Mouse (Mus musculus) neural tube, embryonic 13.5 days (tissue): ENCODE measurements around the gene Slamf9. TPM values are rescaled to one million over a fixed set of nuclear protein-coding genes. Genes with fewer than 3 reads are reported as not detected.

Source experiments
- ATAC-seq: fragments of 200-750 bp; cut with Nextera tagmentation; 2 replicates; pipeline ENCODE4 v1.8.0; 2017; ENCODE audit warnings: low read depth, mild to moderate bottlenecking, moderate TSS enrichment, moderate library complexity
- H3K27ac ChIP-seq: fragments of 300-500 bp; sonication (generic); replicated peaks from 2 replicates; pipeline ENCODE4 v1.5.1; 2015; ENCODE audit warnings: moderate library complexity, mild to moderate bottlenecking, inconsistent platforms
- H3K27me3 ChIP-seq: fragments of 300-500 bp; sonication (generic); 2 replicates; pipeline ENCODE4 v1.6.1; 2015; ENCODE audit warnings: mild to moderate bottlenecking, inconsistent platforms
- H3K36me3 ChIP-seq: fragments of 300-500 bp; sonication (generic); 2 replicates; pipeline ENCODE4 v1.6.1; 2015; ENCODE audit warnings: mild to moderate bottlenecking, inconsistent platforms
- H3K4me1 ChIP-seq: fragments of 300-500 bp; sonication (generic); replicated peaks from 2 replicates; pipeline ENCODE4 v1.6.1; 2015; ENCODE audit warnings: inconsistent platforms
- H3K4me2 ChIP-seq: fragments of 300-500 bp; sonication (generic); 2 replicates; pipeline ENCODE4 v1.6.1; 2015; ENCODE audit warnings: inconsistent platforms, mild to moderate bottlenecking, moderate library complexity
- H3K4me3 ChIP-seq: fragments of 300-500 bp; sonication (generic); 2 replicates; pipeline ENCODE4 v1.5.1; 2015; ENCODE audit warnings: mild to moderate bottlenecking, inconsistent platforms
- H3K9ac ChIP-seq: fragments of 300-500 bp; sonication (generic); 2 replicates; pipeline ENCODE4 v1.6.1; 2015; ENCODE audit warnings: moderate library complexity, mild to moderate bottlenecking, inconsistent platforms
- H3K9me3 ChIP-seq: fragments of 300-500 bp; sonication (generic); 2 replicates; pipeline ENCODE4 v1.6.1; 2016; ENCODE audit warnings: inconsistent platforms
- WGBS: fragments of 180-500 bp; shearing (Covaris S2); methylation state at CpG from one replicate; pipeline ENCODE4 v1.1.7; 2015; 5-methylcytosine and 5-hydroxymethylcytosine counted together
- polyA plus RNA-seq: library from polyadenylated mRNA; unstranded; fragments of >200 nt; fragmentation: Nextera tagmentation; extraction: Ambion mirVana; gene quantifications from 2 replicates; pipeline ENCODE4 v1.2.1, GENCODE M21; 2015

Gene Slamf9
- polyA plus RNA-seq, 1 experiment from 2014 or later: not detected

DNA sequence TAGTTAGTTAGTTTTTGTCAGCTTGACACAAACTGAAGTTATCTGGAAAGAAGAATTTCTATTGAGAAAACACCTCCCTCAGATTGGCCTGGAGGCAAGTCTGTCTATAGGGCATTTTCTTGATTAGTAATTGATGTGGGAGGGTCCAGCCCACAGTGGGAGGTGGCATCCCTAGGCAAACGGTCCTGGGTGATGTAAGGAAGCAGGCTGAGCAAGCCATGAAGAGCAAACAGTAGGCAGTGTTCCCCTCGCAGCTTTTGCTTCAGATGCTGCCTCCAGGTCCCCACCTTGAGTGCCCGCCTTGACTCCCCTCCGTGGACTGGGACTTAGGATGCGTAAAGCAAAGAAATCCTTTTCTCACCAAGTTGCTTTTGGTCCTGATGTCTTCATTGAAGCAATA lies 34.1 kb downstream of the Slamf9 start:
- H3K9ac ChIP-seq: no peak overlapping the region
- 75% methylated on average over 5 of the region's 5 CpGs for WGBS
- H3K36me3 ChIP-seq: peaks cover 7% of the 10 kb centered on the region; the same call in 1 of the 2 replicates
- no peak overlapping the region for H3K4me3 ChIP-seq
- H3K4me1 ChIP-seq: peaks cover 26% of the 10 kb centered on the region
- no peak overlapping the region for H3K27ac ChIP-seq
- no peak for ATAC-seq
- no peaks in the 10 kb centered on the region for H3K27me3 ChIP-seq
- H3K9me3 ChIP-seq: no peaks in the 10 kb centered on the region
- no peak overlapping the region for H3K4me2 ChIP-seq

DNA sequence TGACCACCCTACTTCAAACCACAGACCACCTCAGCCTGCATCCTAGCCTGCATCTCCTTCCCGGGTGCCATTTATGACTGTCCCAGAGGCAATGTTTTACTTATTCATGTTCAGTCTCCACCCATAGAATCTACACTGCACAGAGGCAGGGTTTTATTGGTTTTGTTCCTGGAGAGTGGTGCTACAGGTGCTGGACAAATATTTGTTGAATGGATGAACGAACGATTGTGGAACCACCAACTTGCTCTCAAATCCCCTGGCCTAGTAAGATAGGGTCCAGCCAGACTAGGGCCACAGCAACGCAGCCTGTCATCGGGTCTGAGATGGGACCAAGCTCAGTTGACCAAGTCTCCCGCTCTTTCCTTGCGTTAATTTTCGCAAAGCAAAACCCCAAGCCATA lies 34.8 kb downstream of the Slamf9 start:
- peaks cover 7% of the 10 kb centered on the region; the same call in 1 of the 2 replicates for H3K36me3 ChIP-seq
- H3K9ac ChIP-seq: no peak overlapping the region
- H3K4me1 ChIP-seq: peaks cover 18% of the 10 kb centered on the region
- no peak overlapping the region for H3K27ac ChIP-seq
- WGBS: 50% methylated on average over 8 of the region's 8 CpGs
- no peak overlapping the region for H3K4me3 ChIP-seq
- no peak for ATAC-seq
- no peak overlapping the region for H3K4me2 ChIP-seq
- no peaks in the 10 kb centered on the region for H3K27me3 ChIP-seq
- H3K9me3 ChIP-seq: no peaks in the 10 kb centered on the region

DNA sequence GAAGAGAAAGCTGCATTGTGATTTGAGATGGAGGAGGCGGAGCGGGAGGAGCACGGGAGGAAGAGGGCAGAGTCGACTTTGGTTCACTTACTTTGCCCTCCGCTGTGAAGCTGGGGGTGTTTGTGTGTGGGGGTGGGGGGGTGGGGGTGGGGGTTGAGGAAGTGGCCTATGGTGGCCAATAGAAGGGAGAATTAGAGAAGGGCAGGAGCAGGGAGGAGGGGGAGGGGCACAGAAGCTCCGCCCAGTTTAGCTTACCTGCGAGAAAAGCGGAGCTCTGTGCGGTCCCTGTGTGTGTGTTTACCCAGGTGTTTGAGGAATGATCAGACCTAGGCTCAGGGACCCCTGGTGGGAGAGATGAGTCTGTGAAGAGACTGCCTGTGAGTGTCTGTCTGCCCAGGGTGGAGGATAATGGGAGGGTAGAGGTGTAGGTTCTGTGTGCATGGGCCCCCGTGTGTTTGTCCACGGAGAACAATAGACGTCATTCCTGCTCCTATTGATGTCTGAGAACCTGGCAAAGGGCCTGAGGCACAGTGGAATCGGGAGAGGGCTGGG lies 35.3 kb downstream of the Slamf9 start:
- Histone ChIP-seq H3K27me3 (no peaks in the 10 kb centered on the region), H3K4me3 (no peak overlapping the region), H3K9ac (no peak overlapping the region), H3K27ac (no peak overlapping the region), H3K9me3 (no peaks in the 10 kb centered on the region), H3K4me1 (peaks cover 16% of the 10 kb centered on the region; the same call in 1 of the 2 replicates), H3K36me3 (peaks cover 5% of the 10 kb centered on the region; the same call in 1 of the 2 replicates), H3K4me2 (no peak overlapping the region)
- ATAC-seq: no peak
- 26% methylated on average over 13 of the region's 13 CpGs for WGBS

DNA sequence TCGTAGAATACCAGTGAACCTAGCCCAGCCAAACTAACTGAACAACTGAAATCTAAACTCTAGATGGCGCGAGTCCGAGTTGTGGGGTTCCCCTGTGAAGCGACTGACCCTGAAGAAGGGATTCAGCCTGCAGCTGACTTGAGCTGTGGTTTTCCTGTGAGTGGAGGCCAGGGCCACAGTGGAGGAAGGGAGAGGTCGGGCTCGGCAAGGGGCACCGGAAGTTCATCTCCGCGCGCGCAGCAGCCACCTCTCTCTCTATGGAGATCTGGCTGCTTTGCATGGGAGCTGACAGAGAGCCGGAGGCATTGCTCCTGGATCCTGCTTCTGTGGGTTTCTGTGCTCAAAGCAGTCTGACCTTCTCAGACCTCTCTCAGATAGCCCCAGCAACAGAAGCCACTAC lies 37.8 kb downstream of the Slamf9 start:
- H3K36me3 ChIP-seq: no peaks in the 10 kb centered on the region
- H3K4me3 ChIP-seq: no peak overlapping the region
- no peak overlapping the region for H3K27ac ChIP-seq
- H3K4me2 ChIP-seq: peak overlapping the region; percentile 25; the same call in 1 of the 2 replicates
- H3K4me1 ChIP-seq: peaks cover 14% of the 10 kb centered on the region; the same call in 1 of the 2 replicates
- 0 out of 2 replicates have a peak overlapping the region, but pooled peaks have one; percentile 38 for H3K9ac ChIP-seq
- 34% methylated on average over 13 of the region's 13 CpGs for WGBS
- ATAC-seq: no peak
- no peaks in the 10 kb centered on the region for H3K27me3 ChIP-seq
- H3K9me3 ChIP-seq: peaks cover 5% of the 10 kb centered on the region; the same call in 1 of the 2 replicates

DNA sequence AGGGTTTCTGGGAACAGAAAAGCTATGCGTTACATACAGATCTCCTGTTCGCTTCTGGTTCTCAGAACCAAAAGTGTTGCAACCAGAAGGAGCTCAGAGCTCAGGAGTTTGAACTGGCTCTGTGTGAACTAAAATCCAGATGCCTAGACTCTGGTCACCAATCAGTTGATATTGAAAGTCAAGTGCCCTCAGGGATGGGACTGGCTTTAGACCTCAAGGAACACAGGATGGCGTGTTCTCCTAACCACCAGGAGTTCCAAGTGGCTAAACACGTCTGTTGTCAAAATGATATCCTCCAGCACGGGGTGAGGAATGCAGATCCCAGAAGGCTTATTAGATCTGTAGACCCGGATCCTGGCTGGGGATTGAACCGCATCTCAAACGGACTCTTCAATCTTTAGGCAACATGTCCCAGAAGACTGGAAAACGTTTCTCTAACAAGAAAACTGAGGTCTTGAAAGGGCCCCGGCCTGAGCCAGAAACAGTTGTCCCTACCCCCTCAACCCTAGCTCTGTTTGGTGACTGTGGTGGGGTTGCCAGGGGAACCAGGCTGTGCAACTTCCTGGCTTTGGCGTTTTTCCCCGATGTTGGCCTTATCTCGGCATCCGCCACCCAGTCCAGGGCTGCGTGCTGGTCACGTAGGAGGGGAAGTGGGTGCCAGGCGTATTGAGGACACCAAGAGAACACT lies 38.5 kb downstream of the Slamf9 start:
- H3K4me1 ChIP-seq: peaks cover 11% of the 10 kb centered on the region; the same call in 1 of the 2 replicates
- no peak for ATAC-seq
- no peaks in the 10 kb centered on the region for H3K27me3 ChIP-seq
- no peak overlapping the region for H3K9ac ChIP-seq
- no peaks in the 10 kb centered on the region for H3K36me3 ChIP-seq
- H3K27ac ChIP-seq: no peak overlapping the region
- peaks cover 5% of the 10 kb centered on the region; the same call in 1 of the 2 replicates for H3K9me3 ChIP-seq
- H3K4me2 ChIP-seq: no peak overlapping the region
- no peak overlapping the region for H3K4me3 ChIP-seq
- WGBS: 80% methylated on average over 17 of the region's 17 CpGs

DNA sequence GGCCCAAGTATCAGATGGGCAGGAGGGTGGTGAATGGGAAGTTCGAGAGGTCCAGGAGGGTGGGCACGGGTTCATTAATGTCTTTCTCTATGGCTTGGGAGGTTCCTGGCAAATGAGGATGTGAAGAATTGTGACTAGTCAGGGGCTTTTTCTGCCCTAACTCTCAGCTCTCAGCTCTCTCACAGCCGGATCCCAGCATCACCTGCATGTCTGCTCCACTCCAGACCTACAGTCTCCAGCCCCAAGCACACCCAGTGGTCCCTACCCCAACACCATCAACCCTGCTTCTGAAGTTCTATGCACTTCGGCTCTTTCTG lies 39.0 kb downstream of the Slamf9 start:
- no peak overlapping the region for H3K27ac ChIP-seq

DNA sequence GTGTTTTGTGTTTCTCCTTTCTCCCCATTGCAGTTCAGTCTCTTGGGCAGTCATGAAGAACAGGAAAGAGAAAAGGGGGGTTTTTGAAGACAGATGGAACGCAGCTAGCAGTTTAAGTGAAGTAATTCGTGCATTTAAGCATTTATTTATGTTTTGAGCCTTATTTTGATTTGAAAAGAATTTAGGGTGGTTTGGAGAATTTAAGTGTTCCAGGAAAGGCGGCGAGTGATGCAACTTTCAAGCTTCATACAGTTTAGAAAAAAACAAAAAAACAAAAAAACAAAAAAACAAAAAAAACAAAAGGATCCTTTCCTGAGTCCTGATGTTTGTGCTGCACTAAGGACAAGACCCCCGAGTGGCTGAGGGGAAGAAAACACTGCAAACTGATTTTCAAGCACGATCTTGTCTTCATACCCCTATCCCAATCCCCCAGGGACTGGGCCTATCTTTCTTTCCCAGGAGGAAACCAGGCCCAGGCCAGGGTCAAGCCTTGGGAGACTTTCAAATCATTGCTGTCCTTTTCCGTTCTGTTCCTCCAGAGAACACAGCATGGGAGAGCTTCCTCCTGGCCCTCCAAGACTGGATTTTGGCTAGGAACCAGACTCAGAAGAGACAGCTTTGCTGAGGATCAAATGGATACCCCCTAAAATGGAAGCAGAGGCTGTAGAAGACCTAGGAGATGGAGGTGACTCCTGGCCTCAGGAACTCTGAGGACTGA lies 39.6 kb downstream of the Slamf9 start:
- H3K36me3 ChIP-seq: no peaks in the 10 kb centered on the region
- H3K27me3 ChIP-seq: no peaks in the 10 kb centered on the region
- WGBS: 83% methylated on average over 7 of the region's 7 CpGs
- no peak overlapping the region for H3K27ac ChIP-seq
- H3K9me3 ChIP-seq: peaks cover 5% of the 10 kb centered on the region; the same call in 1 of the 2 replicates
- peaks cover 11% of the 10 kb centered on the region; the same call in 1 of the 2 replicates for H3K4me1 ChIP-seq
- no peak overlapping the region for H3K4me3 ChIP-seq
- no peak overlapping the region for H3K9ac ChIP-seq
- no peak for ATAC-seq
- no peak overlapping the region for H3K4me2 ChIP-seq

More for the DNA sequence above, 39.0 kb downstream of the Slamf9 start:
- Histone ChIP-seq H3K27me3 (no peaks in the 10 kb centered on the region), H3K4me2 (no peak overlapping the region), H3K4me1 (peaks cover 11% of the 10 kb centered on the region; the same call in 1 of the 2 replicates), H3K9me3 (peaks cover 5% of the 10 kb centered on the region; the same call in 1 of the 2 replicates), H3K4me3 (no peak overlapping the region), H3K9ac (no peak overlapping the region), H3K36me3 (no peaks in the 10 kb centered on the region)
- WGBS: 76% methylated on average over 4 of the region's 4 CpGs
- ATAC-seq: no peak

DNA sequence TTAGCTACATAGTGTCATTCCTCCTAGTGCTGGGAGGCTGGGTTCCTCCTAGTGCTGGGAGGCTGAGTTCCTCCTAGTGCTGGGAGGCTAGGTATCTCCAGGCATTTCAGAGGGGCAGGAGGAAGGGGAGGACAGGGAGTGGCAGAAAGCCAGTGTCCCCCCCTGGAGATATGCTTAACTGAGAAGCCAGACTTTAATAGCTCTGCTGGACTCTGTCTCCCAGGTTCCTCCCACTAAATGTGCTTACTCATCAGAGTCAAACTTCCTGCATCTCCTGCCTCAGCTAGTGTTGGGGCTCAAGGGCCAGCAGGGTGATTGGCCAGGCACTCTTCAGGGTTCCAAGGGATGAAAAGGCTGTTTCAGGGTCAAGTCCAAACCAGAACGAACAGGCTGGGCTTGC lies 40.2 kb downstream of the Slamf9 start:
- no peak for ATAC-seq
- Histone ChIP-seq H3K9ac (no peak overlapping the region), H3K27ac (no peak overlapping the region), H3K27me3 (no peaks in the 10 kb centered on the region), H3K4me3 (no peak overlapping the region), H3K36me3 (no peaks in the 10 kb centered on the region), H3K9me3 (peaks cover 5% of the 10 kb centered on the region; the same call in 1 of the 2 replicates), H3K4me2 (no peak overlapping the region), H3K4me1 (peaks cover 15% of the 10 kb centered on the region)
- 62% methylated on average over 1 of the region's 1 CpGs for WGBS

DNA sequence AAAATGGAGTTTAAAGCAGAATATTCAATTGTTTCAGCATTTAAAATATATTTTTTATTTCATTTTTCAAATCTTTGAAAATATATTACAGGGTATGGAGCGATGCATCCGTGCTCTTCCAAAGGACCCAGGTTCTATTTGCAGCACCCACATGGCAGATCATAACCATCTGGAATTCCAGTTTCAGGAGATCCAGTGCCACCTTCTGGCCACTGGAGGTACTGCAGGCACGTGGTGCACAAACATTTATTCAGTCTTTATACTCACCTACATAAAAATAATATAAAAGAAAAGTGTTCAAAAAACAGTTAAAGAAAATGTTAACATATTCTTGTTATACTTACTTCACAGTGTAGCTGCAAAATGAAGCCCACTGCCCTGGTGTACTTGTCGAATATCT lies 42.9 kb downstream of the Slamf9 start:
- peaks cover 21% of the 10 kb centered on the region for H3K4me1 ChIP-seq
- ATAC-seq: no peak
- H3K4me2 ChIP-seq: no peak overlapping the region
- H3K9me3 ChIP-seq: peaks cover 5% of the 10 kb centered on the region; the same call in 1 of the 2 replicates
- H3K9ac ChIP-seq: no peak overlapping the region
- no peak overlapping the region for H3K4me3 ChIP-seq
- WGBS: 76% methylated on average over 4 of the region's 4 CpGs
- no peaks in the 10 kb centered on the region; the same call in 1 of the 2 replicates for H3K27me3 ChIP-seq
- H3K27ac ChIP-seq: no peak overlapping the region
- no peaks in the 10 kb centered on the region for H3K36me3 ChIP-seq

DNA sequence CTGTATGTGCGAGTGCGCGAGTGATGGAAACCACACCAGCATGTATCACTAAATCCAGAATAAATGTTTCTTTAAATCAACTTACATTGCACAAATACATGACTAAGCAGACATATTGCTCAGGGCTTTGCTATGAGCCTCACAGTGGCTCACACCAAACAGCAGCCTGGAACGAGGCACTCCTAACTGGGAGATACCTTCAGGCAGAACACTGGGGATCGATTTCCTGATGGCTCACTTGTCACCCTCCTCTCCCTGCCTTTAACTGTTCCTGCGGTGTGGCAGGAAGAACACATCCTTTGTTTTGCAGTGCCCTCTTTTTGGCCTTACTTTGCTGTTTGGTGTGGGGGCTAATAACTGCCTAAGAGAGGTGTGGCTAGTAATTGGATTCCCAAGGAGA lies 44.5 kb downstream of the Slamf9 start:
- H3K4me1 ChIP-seq: peaks cover 16% of the 10 kb centered on the region
- H3K27ac ChIP-seq: no peak overlapping the region
- peaks cover 5% of the 10 kb centered on the region; the same call in 1 of the 2 replicates for H3K9me3 ChIP-seq
- H3K27me3 ChIP-seq: no peaks in the 10 kb centered on the region; the same call in 1 of the 2 replicates
- H3K9ac ChIP-seq: no peak overlapping the region
- WGBS: 68% methylated on average over 6 of the region's 6 CpGs
- H3K36me3 ChIP-seq: no peaks in the 10 kb centered on the region
- no peak overlapping the region for H3K4me2 ChIP-seq
- no peak for ATAC-seq
- H3K4me3 ChIP-seq: no peak overlapping the region

DNA sequence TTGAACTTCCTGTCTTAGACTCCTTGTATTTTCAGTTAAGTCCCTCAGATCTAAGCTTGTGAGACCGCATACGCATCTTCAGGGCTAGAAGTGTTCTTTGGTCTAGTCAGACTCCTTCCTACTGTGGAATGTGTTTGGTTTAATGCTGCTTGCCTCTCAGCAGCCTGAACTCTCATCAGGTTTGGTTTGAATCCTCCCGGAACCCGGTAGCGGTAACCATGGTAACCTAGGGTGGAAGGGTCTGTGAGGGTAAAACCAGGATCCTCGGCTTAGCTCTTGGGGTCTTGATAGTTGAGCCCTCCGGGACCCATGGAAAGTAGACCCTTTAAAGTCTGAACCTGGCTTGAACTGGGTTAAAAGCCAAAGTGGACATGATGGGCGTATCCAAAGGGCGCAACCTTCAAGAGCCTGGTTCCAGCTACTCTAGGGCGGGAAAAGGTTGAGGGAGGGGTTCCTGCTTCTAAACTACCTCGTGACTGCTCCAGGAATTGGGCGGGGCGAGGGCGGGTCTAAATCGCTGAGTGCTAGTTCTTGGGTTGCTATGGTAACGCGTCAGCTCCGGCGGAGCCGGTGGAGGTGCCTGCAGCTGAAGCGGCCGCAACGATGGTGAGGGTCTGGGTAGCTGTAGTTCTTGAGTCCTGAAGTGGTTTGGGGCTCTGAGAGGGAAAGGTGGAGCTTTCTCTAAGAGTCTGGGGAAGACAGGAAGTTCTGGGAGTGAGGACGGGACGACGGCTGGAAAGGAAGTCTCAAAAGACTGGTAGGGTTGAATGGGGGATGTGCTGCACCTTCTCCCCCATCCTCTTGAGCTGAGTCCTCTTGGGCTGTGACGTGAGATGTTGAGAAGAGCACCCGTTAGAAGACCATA lies 45.6 kb downstream of the Slamf9 start, which contains the start of gene Cfap45:
Gene Cfap45 (plus strand): TSS at position 226 of the 865 bp plus-strand sequence.
- 3% methylated on average over 28 of the region's 28 CpGs for WGBS
- H3K4me3 ChIP-seq: peak within 1 kb of the TSS; percentile 31

More for the DNA sequence above, 45.6 kb downstream of the Slamf9 start, which contains the start of gene Cfap45:
- Histone ChIP-seq H3K4me2 (peak within 1 kb of the TSS; percentile 62), H3K27me3 (no peaks in the 10 kb centered on the region; the same call in 1 of the 2 replicates), H3K9me3 (peaks cover 5% of the 10 kb centered on the region; the same call in 1 of the 2 replicates), H3K36me3 (no peaks in the 10 kb centered on the region), H3K9ac (peak within 1 kb of the TSS; percentile 22; the same call in 1 of the 2 replicates), H3K27ac (no peak within 1 kb of the TSS), H3K4me1 (peaks cover 25% of the 10 kb centered on the region)
- ATAC-seq: peak; percentile 80
